Mouse (Mus musculus) forebrain, postnatal 0 days (tissue): Measurements from ENCODE around the gene Farp1. TPM values are rescaled to one million over a fixed set of nuclear protein-coding genes. Genes with fewer than 3 reads are reported as not detected.

ENCODE experiments used
- ATAC-seq: fragments of 200-750 bp; cut with Nextera tagmentation; 2 replicates; pipeline ENCODE4 v1.8.0; 2017; ENCODE audit warnings: mild to moderate bottlenecking, moderate library complexity
- DNase-seq: peaks from one replicate; pipeline ENCODE4 v3.0.0-alpha.2; 2015
- H3K27ac ChIP-seq: fragments of 300-500 bp; sonication (generic); 2 replicates; pipeline ENCODE4 v1.5.1; 2014; ENCODE audit warnings: low read depth, mild to moderate bottlenecking, antibody characterized with exemption, low read length, moderate library complexity, mixed read lengths
- H3K27me3 ChIP-seq: fragments of 300-500 bp; sonication (generic); 2 replicates; pipeline ENCODE4 v1.6.1; 2014; ENCODE audit warnings: mild to moderate bottlenecking, low read length, mixed read lengths; ENCODE audit not compliant: insufficient read depth
- H3K36me3 ChIP-seq: fragments of 300-500 bp; sonication (generic); 2 replicates; pipeline ENCODE4 v1.6.1; 2014; ENCODE audit warnings: mild to moderate bottlenecking, moderate library complexity; ENCODE audit not compliant: insufficient read depth
- H3K4me1 ChIP-seq: fragments of 300-500 bp; sonication (generic); 2 replicates; pipeline ENCODE4 v1.6.1; 2014; ENCODE audit warnings: antibody characterized with exemption; ENCODE audit not compliant: insufficient read depth
- H3K4me2 ChIP-seq: fragments of 300-500 bp; sonication (generic); 2 replicates; pipeline ENCODE4 v1.6.1; 2014; ENCODE audit warnings: low read depth, mild to moderate bottlenecking, moderate library complexity
- H3K4me3 ChIP-seq: fragments of 300-500 bp; sonication (generic); 2 replicates; pipeline ENCODE4 v1.5.1; 2014; ENCODE audit warnings: low read depth, low read length, mixed read lengths
- H3K9ac ChIP-seq: fragments of 300-500 bp; sonication (generic); 2 replicates; pipeline ENCODE4 v1.6.1; 2014; ENCODE audit warnings: mild to moderate bottlenecking
- H3K9me3 ChIP-seq: fragments of 300-500 bp; sonication (generic); 2 replicates; pipeline ENCODE4 v1.6.1; 2016; ENCODE audit warnings: low read length
- CTCF ChIP-seq: sonication (generic); IDR thresholded peaks from 2 replicates; pipeline ENCODE4 v1.5.1; 2016; ENCODE audit warnings: antibody characterized with exemption, control low read depth, low read depth
- WGBS: fragments of 180-500 bp; shearing (Covaris S2); extraction: QIAGEN DNeasy Blood & Tissue Kit; methylation state at CpG from one replicate; pipeline ENCODE4 v1.1.7; 2014; 5-methylcytosine and 5-hydroxymethylcytosine counted together
- polyA plus RNA-seq: library from polyadenylated mRNA; unstranded; fragments of >200 nt; fragmentation: Nextera tagmentation; extraction: Ambion mirVana; gene quantifications from 2 replicates; pipeline ENCODE4 v1.2.1, GENCODE M21; 2015
- total RNA-seq: library from RNA; depleted of rRNA; stranded (reverse); fragments of >200 nt; gene quantifications from 2 replicates; pipeline ENCODE4 v1.2.3, GENCODE M21; 2014

Gene Farp1
- total and polyA plus RNA-seq, 2 experiments from 2014 or later: 48.3 to 120 TPM

GRCm38 (mm10) chr14:121255469-121255868, 220.5 kb downstream of the Farp1 start:
- DNase-seq (no peak), ATAC-seq (no peak)
- 95% methylated on average over 13 of the region's 13 CpGs for WGBS
- Histone ChIP-seq H3K4me2 (no peak overlapping the region), H3K9ac (no peak overlapping the region), H3K4me1 (no peaks in the 10 kb centered on the region), H3K4me3 (no peak overlapping the region), H3K9me3 (no peaks in the 10 kb centered on the region), H3K27ac (no peak overlapping the region), H3K27me3 (no peaks in the 10 kb centered on the region), H3K36me3 (peaks cover 25% of the 10 kb centered on the region)
- TF ChIP-seq CTCF: no peak

DNA sequence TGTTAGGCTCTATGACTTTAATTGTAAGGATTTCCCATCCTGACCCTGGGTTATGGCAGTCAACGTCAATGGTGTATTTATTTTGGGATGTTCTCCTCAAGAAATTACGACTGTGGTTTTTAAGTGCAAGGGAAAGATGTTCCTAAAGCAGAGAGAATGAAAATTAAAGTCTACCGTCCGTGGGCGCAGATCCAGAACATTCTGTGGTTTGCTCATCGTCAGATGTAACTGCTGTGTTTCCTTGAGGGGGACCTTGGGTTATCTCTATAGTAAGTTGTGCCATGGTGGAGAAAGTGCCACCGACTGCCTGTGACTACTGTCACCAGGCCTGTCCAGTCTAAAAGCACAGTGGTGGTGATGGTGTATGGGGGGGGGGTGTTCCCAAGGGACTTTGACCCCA, 221.9 kb downstream of the Farp1 start:
- ATAC-seq: no peak
- DNase-seq: no peak

GRCm38 (mm10) chr14:121259332-121259731, 224.3 kb downstream of the Farp1 start:
- TF ChIP-seq CTCF: no peak
- DNase-seq (no peak), ATAC-seq (peak; percentile 32)
- H3K36me3 ChIP-seq: peaks cover 47% of the 10 kb centered on the region
- peak overlapping the region; percentile 45 for H3K27ac ChIP-seq
- H3K9ac ChIP-seq: no peak overlapping the region
- no peaks in the 10 kb centered on the region for H3K27me3 ChIP-seq
- no peak overlapping the region for H3K4me2 ChIP-seq
- H3K4me3 ChIP-seq: no peak overlapping the region
- no peaks in the 10 kb centered on the region for H3K4me1 ChIP-seq
- 62% methylated on average over 11 of the region's 11 CpGs for WGBS
- H3K9me3 ChIP-seq: no peaks in the 10 kb centered on the region

More for the DNA sequence above, 221.9 kb downstream of the Farp1 start:
- Histone ChIP-seq H3K27me3 (no peaks in the 10 kb centered on the region), H3K9ac (no peak overlapping the region), H3K4me1 (no peaks in the 10 kb centered on the region), H3K36me3 (peaks cover 37% of the 10 kb centered on the region), H3K4me2 (no peak overlapping the region), H3K27ac (no peak overlapping the region), H3K9me3 (no peaks in the 10 kb centered on the region), H3K4me3 (no peak overlapping the region)
- TF ChIP-seq CTCF: no peak
- WGBS: 93% methylated on average over 7 of the region's 7 CpGs

GRCm38 (mm10) chr14:121259789-121260188, 224.8 kb downstream of the Farp1 start:
- Histone ChIP-seq H3K9ac (no peak overlapping the region), H3K4me1 (no peaks in the 10 kb centered on the region), H3K27ac (peak overlapping the region; percentile 45; the same call in 1 of the 2 replicates), H3K36me3 (peaks cover 47% of the 10 kb centered on the region), H3K9me3 (no peaks in the 10 kb centered on the region), H3K4me2 (no peak overlapping the region), H3K27me3 (no peaks in the 10 kb centered on the region), H3K4me3 (no peak overlapping the region)
- peak; percentile 78 for DNase-seq
- TF ChIP-seq CTCF: peak; percentile 80
- WGBS: 57% methylated on average over 7 of the region's 7 CpGs
- peak; percentile 90 for ATAC-seq

DNA sequence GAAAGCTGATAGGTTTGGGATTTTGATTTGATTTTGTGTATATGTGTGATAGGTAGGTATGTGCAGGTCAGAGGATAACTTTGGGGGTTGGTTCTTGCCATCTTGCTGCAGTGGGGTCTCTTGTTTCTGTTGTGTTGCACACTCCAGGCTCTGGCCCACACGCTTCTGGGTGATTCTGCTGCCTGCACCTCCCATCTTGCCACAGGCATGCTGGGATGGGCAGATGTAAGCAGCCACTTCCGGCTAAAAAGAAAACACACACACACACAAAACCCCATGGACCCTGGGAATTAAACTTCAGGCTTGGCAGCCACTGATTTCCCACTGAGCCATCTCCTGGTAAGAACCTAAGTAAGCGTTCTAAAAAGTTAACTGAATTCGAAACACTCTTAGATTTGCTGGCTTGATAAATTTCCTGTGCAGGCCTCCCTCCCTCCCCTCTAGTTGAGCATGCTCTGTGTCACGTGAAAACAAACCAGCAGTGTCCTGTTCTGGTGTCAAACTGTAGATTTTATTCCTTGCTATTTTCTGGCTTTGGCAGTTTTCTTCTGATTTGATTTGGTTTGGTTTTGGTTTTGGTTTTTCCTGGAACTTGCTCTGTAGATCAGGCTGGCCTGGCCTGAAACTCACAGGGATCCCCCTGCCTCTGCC, 226.4 kb downstream of the Farp1 start:
- Histone ChIP-seq H3K9ac (no peak overlapping the region), H3K4me2 (no peak overlapping the region), H3K4me1 (no peaks in the 10 kb centered on the region), H3K27ac (no peak overlapping the region), H3K9me3 (no peaks in the 10 kb centered on the region), H3K36me3 (peaks cover 41% of the 10 kb centered on the region; the same call in 1 of the 2 replicates), H3K4me3 (no peak overlapping the region), H3K27me3 (no peaks in the 10 kb centered on the region)
- ATAC-seq (no peak), DNase-seq (no peak)
- 81% methylated on average over 5 of the region's 5 CpGs for WGBS
- no peak for TF ChIP-seq CTCF

- ATAC-seq (no peak), DNase-seq (no peak)
- Histone ChIP-seq H3K27me3 (no peaks in the 10 kb centered on the region), H3K4me2 (no peak overlapping the region), H3K27ac (no peak overlapping the region), H3K36me3 (peaks cover 44% of the 10 kb centered on the region), H3K9ac (no peak overlapping the region), H3K9me3 (no peaks in the 10 kb centered on the region), H3K4me3 (no peak overlapping the region), H3K4me1 (no peaks in the 10 kb centered on the region)
- 65% methylated on average over 4 of the region's 4 CpGs for WGBS
- no peak for TF ChIP-seq CTCF
Measured at GRCm38 (mm10) chr14:121262606-121263005, 227.6 kb downstream of the Farp1 start.

DNA sequence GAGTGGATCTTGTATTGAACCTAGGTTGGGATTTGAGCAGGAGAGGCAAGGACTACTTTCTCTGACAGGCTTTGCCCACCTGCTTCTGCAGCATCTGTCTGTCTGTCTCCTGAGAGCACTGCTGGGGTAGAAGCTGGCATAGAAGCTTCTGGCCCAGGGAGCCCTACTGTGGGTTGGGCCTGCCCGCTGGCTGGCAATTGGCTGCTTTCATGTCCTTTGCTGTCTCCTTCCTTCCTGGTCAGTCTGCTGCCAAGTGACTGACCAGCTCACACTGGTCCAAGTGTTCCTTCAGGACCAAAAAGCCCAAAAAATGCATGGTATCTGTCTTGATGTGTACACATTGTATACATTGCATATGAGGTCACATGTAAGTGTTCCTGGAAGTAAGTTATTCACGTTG, 228.9 kb downstream of the Farp1 start:
- H3K4me2 ChIP-seq: no peak overlapping the region
- ATAC-seq (no peak), DNase-seq (no peak)
- no peak for TF ChIP-seq CTCF
- peaks cover 48% of the 10 kb centered on the region for H3K36me3 ChIP-seq
- no peaks in the 10 kb centered on the region for H3K27me3 ChIP-seq
- H3K9me3 ChIP-seq: no peaks in the 10 kb centered on the region
- 85% methylated on average over 2 of the region's 2 CpGs for WGBS
- H3K4me3 ChIP-seq: no peak overlapping the region
- no peak overlapping the region for H3K27ac ChIP-seq
- H3K9ac ChIP-seq: no peak overlapping the region
- H3K4me1 ChIP-seq: no peaks in the 10 kb centered on the region
